Mouse (Mus musculus) embryonic facial prominence, embryonic 12.5 days (tissue): ENCODE data around the gene Rps11. TPM values are rescaled to one million over a fixed set of nuclear protein-coding genes. Genes with fewer than 3 reads are reported as not detected.
A peak's percentile ranks its signal among the peaks of the same experiment; 100 is the strongest.

Experiments
- ATAC-seq: fragments of 200-750 bp; cut with Nextera tagmentation; 2 replicates; pipeline ENCODE4 v1.8.0; 2017; ENCODE audit not compliant: insufficient number of reproducible peaks, insufficient read depth, low FRiP score, low TSS enrichment
- H3K27ac ChIP-seq: fragments of 300-500 bp; sonication (generic); 2 replicates; pipeline ENCODE4 v1.5.1; 2016; ENCODE audit warnings: mild to moderate bottlenecking
- H3K27me3 ChIP-seq: fragments of 300-500 bp; sonication (generic); 2 replicates; pipeline ENCODE4 v1.6.1; 2016; ENCODE audit warnings: mild to moderate bottlenecking, moderate library complexity
- H3K36me3 ChIP-seq: fragments of 300-500 bp; sonication (generic); 2 replicates; pipeline ENCODE4 v1.6.1; 2016; ENCODE audit warnings: mild to moderate bottlenecking
- H3K4me1 ChIP-seq: fragments of 300-500 bp; sonication (generic); 2 replicates; pipeline ENCODE4 v1.6.1; 2016
- H3K4me2 ChIP-seq: fragments of 300-500 bp; sonication (generic); replicated peaks from 2 replicates; pipeline ENCODE4 v1.6.1; 2016; ENCODE audit warnings: mild to moderate bottlenecking, moderate library complexity
- H3K4me3 ChIP-seq: fragments of 300-500 bp; sonication (generic); 2 replicates; pipeline ENCODE4 v1.5.1; 2016; ENCODE audit warnings: mild to moderate bottlenecking
- H3K9ac ChIP-seq: fragments of 300-500 bp; sonication (generic); 2 replicates; pipeline ENCODE4 v1.6.1; 2016; ENCODE audit warnings: mild to moderate bottlenecking, moderate library complexity
- H3K9me3 ChIP-seq: fragments of 300-500 bp; sonication (generic); 2 replicates; pipeline ENCODE4 v1.6.1; 2016; ENCODE audit warnings: mild to moderate bottlenecking, moderate library complexity
- WGBS: fragments of 180-500 bp; shearing (Covaris S2); methylation state at CpG from one replicate; pipeline ENCODE4 v1.1.7; 2016; 5-methylcytosine and 5-hydroxymethylcytosine counted together
- microRNA counts: library from miRNA; unstranded; fragments of <30 nt; microRNA quantifications from one replicate; lab custom pipeline; 2017
- microRNA-seq: library from miRNA; unstranded; fragments of <30 nt; microRNA quantifications from one replicate; pipeline ENCODE4, GENCODE M21; 2017
- polyA plus RNA-seq: library from polyadenylated mRNA; unstranded; fragments of >200 nt; fragmentation: Nextera tagmentation; extraction: Ambion mirVana; gene quantifications from 2 replicates; pipeline ENCODE4 v1.2.1, GENCODE M21; 2016

The Rps11 gene
- polyA plus RNA-seq, 1 experiment from 2014 or later, result 1,448 TPM

DNA sequence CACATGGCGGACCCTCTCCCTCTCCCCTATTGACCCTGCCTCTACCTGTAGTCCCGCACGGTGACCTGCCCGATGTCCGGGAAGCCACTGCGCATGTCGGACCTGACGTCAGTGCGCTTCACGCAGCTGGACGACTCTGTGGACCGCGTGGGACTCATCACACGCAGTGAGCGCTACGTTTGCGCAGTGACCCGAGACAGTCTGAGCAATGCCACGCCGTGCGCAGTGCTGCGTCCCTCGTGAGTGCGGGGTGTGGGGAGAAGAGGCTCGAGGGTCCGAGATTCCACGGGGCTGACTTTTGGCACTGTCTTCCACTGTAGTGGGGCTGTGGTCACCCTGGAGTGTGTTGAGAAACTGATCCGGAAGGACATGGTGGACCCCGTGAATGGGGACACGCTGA, 47.7 kb downstream of the Rps11 start:
- WGBS, result 90% methylated on average over 30 of the region's 30 CpGs
- no peak overlapping the region for H3K27ac ChIP-seq
- ATAC-seq, result no peak
- H3K4me1 ChIP-seq, result no peaks in the 10 kb centered on the region
- H3K27me3 ChIP-seq, result no peaks in the 10 kb centered on the region
- peaks cover 41% of the 10 kb centered on the region for H3K36me3 ChIP-seq
- no peak overlapping the region for H3K4me2 ChIP-seq
- no peaks in the 10 kb centered on the region for H3K9me3 ChIP-seq
- no peak overlapping the region for H3K4me3 ChIP-seq
- H3K9ac ChIP-seq, result no peak overlapping the region

DNA sequence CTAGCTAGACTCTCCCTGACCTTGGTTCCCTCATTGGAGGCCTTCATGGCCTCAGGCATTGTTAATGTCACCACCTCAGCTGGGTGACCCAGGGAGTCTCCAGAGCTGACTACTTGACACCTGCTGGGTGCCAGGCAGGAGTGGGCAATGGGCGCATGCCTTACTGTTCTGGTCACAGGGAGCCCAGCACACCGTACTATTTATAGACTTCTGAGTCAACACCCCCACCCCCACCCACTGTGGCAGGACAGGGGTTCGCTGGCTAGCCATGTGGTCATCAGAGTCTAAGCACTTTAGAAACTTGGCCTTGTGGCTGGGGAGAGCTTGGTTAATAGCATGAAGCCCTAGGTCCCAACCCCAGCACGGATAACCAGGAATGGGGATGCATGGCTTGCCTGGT, 48.8 kb downstream of the Rps11 start:
- Histone ChIP-seq H3K4me1 (no peaks in the 10 kb centered on the region), H3K9ac (no peak overlapping the region), H3K9me3 (no peaks in the 10 kb centered on the region), H3K27me3 (no peaks in the 10 kb centered on the region), H3K36me3 (peaks cover 41% of the 10 kb centered on the region), H3K4me3 (no peak overlapping the region), H3K27ac (no peak overlapping the region), H3K4me2 (no peak overlapping the region)
- WGBS, result 89% methylated on average over 4 of the region's 4 CpGs
- no peak for ATAC-seq

DNA sequence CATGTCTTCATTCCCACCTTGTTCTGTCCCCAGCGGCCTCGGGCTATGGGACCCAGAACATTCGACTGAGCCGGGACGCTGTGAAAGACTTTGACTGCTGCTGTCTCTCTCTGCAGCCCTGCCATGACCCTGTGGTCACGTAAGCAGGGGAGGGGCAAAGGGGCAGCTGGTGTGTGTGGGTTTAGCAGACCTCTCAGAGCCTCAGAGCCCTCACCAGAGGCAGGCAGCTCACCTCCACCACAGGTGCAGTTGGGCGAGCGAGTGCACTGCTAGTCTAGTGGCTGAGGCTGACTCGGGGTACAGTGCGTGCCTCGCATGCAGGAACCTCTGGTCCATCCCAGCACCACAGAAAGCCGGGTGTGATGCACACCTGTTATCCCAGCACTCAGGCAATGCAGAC, 50.3 kb downstream of the Rps11 start:
- no peak overlapping the region for H3K27ac ChIP-seq
- WGBS, result 89% methylated on average over 12 of the region's 12 CpGs
- ATAC-seq, result no peak
- no peaks in the 10 kb centered on the region for H3K9me3 ChIP-seq
- H3K4me3 ChIP-seq, result no peak overlapping the region
- H3K9ac ChIP-seq, result no peak overlapping the region
- no peak overlapping the region for H3K4me2 ChIP-seq
- peaks cover 41% of the 10 kb centered on the region for H3K36me3 ChIP-seq
- H3K4me1 ChIP-seq, result no peaks in the 10 kb centered on the region
- H3K27me3 ChIP-seq, result no peaks in the 10 kb centered on the region

DNA sequence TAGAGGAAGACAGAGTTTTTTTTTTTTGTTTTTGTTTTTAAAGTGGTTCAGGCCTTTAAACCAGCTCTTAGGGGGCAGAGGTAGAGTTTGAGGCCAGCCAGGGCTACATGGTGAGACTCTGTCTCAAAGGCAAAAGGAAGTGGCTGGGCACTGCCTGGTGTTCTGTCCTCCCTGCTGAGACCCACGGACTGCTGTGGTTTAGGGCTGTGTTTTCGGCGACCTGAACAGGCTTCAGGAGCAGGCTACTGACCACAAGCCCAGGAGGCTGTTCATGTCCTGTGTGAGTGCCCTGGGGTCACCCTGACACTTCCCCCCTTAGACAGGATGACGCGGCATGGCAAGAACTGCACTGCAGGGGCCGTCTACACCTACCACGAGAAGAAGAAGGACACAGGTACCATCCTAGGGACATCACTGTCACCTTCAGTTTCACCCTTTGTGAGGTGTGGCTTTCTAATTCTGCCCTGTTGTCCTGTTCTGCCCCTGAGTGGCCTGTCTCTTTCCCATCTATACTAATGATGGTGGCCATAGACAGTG, 51.0 kb downstream of the Rps11 start:
- 77% methylated on average over 7 of the region's 7 CpGs for WGBS
- no peaks in the 10 kb centered on the region for H3K4me1 ChIP-seq
- H3K4me2 ChIP-seq, result no peak overlapping the region
- H3K27ac ChIP-seq, result no peak overlapping the region
- no peaks in the 10 kb centered on the region for H3K9me3 ChIP-seq
- H3K36me3 ChIP-seq, result peaks cover 41% of the 10 kb centered on the region
- H3K27me3 ChIP-seq, result no peaks in the 10 kb centered on the region
- no peak for ATAC-seq
- H3K9ac ChIP-seq, result no peak overlapping the region
- no peak overlapping the region for H3K4me3 ChIP-seq

MicroRNA genes within 50 kb of the gene (microRNA counts, 519-probe panel; counts per million panel counts)
- 460 counts per million, percentile 65 among the panel's probes with 10 or more counts for microRNA mmu-miR-150 (lab: Ali Mortazavi, UCI)

Small RNA genes lying within 50 kb of the gene (microRNA-seq; reads per million reads assigned to microRNA genes)
- 10.9 reads per million, percentile 27 among the genes with 10 or more reads in this experiment for gene Mir150
- gene Mir5121, result 15.2 reads per million, percentile 31 among the genes with 10 or more reads in this experiment
- gene Mir7055, result not detected

Other genes starting within 250 kb of the Rps11 start
- gene Med25, start 231.7 kb downstream of the Rps11 start, polyA plus RNA-seq, result 113 and 123 TPM in 2 replicates
- gene Fuz, start 228.4 kb downstream of the Rps11 start, polyA plus RNA-seq, result 22.4 and 23.3 TPM in 2 replicates
- 76.3 and 84.7 TPM in 2 replicates for gene Ap2a1, start 194.9 kb downstream of the Rps11 start, polyA plus RNA-seq
- gene Tsks, start 181.2 kb downstream of the Rps11 start, polyA plus RNA-seq, result 0.11 and 0.19 TPM in 2 replicates
- 32.9 and 35.6 TPM in 2 replicates for gene Cpt1c, start 149.6 kb downstream of the Rps11 start, polyA plus RNA-seq
- 660 and 677 TPM in 2 replicates for gene Prmt1, start 137.9 kb downstream of the Rps11 start, polyA plus RNA-seq
- 93.3 and 95.7 TPM in 2 replicates for gene Irf3, start 126.8 kb downstream of the Rps11 start, polyA plus RNA-seq
- 79.9 and 83.5 TPM in 2 replicates for gene Bcl2l12, start 125.7 kb downstream of the Rps11 start, polyA plus RNA-seq
- 43.8 and 47.7 TPM in 2 replicates for gene Scaf1, start 108.1 kb downstream of the Rps11 start, polyA plus RNA-seq
- gene Rras, start 106.5 kb downstream of the Rps11 start, polyA plus RNA-seq, result 23.6 and 26.1 TPM in 2 replicates
- 13.7 and 16.8 TPM in 2 replicates for gene Prr12, start 71.6 kb downstream of the Rps11 start, polyA plus RNA-seq
- gene Nosip, start 62.0 kb downstream of the Rps11 start, polyA plus RNA-seq, result 63.0 and 64.4 TPM in 2 replicates
- gene Prrg2, start 61.8 kb downstream of the Rps11 start, polyA plus RNA-seq, result 23.9 and 25.0 TPM in 2 replicates
- gene Rcn3, start 32.2 kb downstream of the Rps11 start, polyA plus RNA-seq, result 302 and 306 TPM in 2 replicates
- gene Fcgrt, start 20.6 kb downstream of the Rps11 start, polyA plus RNA-seq, result 25.8 and 26.0 TPM in 2 replicates
- 1,339 and 1,342 TPM in 2 replicates for gene Rpl13a, start 4.3 kb upstream of the Rps11 start, polyA plus RNA-seq
- gene Gm45713, start 11.8 kb upstream of the Rps11 start, polyA plus RNA-seq, result 0.22 and 0.27 TPM in 2 replicates
- gene Flt3l, start 12.0 kb upstream of the Rps11 start, polyA plus RNA-seq, result 0.67 and 1.1 TPM in 2 replicates
- 90.4 and 93.0 TPM in 2 replicates for gene Pih1d1, start 29.9 kb upstream of the Rps11 start, polyA plus RNA-seq
- gene Aldh16a1, start 30.1 kb upstream of the Rps11 start, polyA plus RNA-seq, result 43.8 and 45.2 TPM in 2 replicates
- 0.73 and 0.79 TPM in 2 replicates for gene Slc17a7, start 39.5 kb upstream of the Rps11 start, polyA plus RNA-seq
- gene Gfy, start 55.1 kb upstream of the Rps11 start, polyA plus RNA-seq, result 0.39 and 0.56 TPM in 2 replicates
- not detected in 2 replicates for gene Pth2, start 56.6 kb upstream of the Rps11 start, polyA plus RNA-seq
- gene Ccdc155, start 80.5 kb upstream of the Rps11 start, polyA plus RNA-seq, result 0.94 and 1.7 TPM in 2 replicates
- gene Dkkl1, start 87.7 kb upstream of the Rps11 start, polyA plus RNA-seq, result 1.4 and 2.3 TPM in 2 replicates
- gene Tead2, start 91.3 kb upstream of the Rps11 start, polyA plus RNA-seq, result 277 and 295 TPM in 2 replicates
- 2.3 TPM in 2 replicates for gene Cd37, start 114.7 kb upstream of the Rps11 start, polyA plus RNA-seq
- 0.22 TPM in 1 of 2 replicates, not detected in the other for gene Slc6a16, start 116.6 kb upstream of the Rps11 start, polyA plus RNA-seq
- gene Slc6a21, start 153.1 kb upstream of the Rps11 start, polyA plus RNA-seq, result not detected in 2 replicates
- 16.1 and 18.5 TPM in 2 replicates for gene Trpm4, start 209.3 kb upstream of the Rps11 start, polyA plus RNA-seq
- gene Hrc, start 210.9 kb upstream of the Rps11 start, polyA plus RNA-seq, result 0.81 and 1.5 TPM in 2 replicates
- gene Ppfia3, start 242.6 kb upstream of the Rps11 start, polyA plus RNA-seq, result 8.8 and 9.2 TPM in 2 replicates
- 1.2 and 1.9 TPM in 2 replicates for gene Lin7b, start 246.1 kb upstream of the Rps11 start, polyA plus RNA-seq